Mouse (Mus musculus): ENCODE results near the gene Zfhx3. TPM values are rescaled to one million over a fixed set of nuclear protein-coding genes. Genes with fewer than 3 reads are reported as not detected.
A peak's percentile ranks its signal among the peaks of the same experiment; 100 is the strongest.

The Zfhx3 gene
- total and polyA plus RNA-seq, 2 experiments: 1.3 to 1.5 TPM

DNA sequence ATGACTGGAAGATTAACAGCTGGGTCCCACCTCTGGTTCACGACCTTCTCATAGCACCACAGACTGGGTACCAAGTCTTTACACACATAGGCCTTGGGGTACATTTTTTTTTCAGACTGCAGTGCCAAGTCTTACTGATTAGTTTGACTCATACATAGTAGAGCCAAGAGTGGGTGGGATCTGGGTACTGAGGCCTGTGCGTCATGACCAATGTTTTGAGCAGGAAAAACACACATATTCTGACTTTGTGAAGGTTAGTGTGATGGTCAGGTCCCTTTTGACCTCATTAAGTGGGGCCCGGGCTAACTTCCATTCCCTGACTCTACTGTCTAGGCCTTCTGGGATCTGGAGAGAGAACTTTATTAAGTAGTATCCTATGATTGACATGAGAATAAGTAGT lies 853.6 kb downstream of the Zfhx3 start:
- Histone ChIP-seq H3K79me2 (ENCODE audit: control insufficient read depth, insufficient read depth, low read length) (peaks cover 21% of the 10 kb centered on the region; the same call in 1 of the 2 replicates), H3K36me3 (ENCODE audit: control insufficient read depth, insufficient read depth, low read length) (peaks cover 10% of the 10 kb centered on the region; the same call in 1 of the 2 replicates), H3K9ac (ENCODE audit: low read depth, low read length) (no peak overlapping the region), H3K27me3 (ENCODE audit: control insufficient read depth, insufficient read depth, low read length) (no peaks in the 10 kb centered on the region), H3K4me3 (ENCODE audit: insufficient read depth, low read depth, low read length) (no peak overlapping the region), H3K4me1 (ENCODE audit: control insufficient read depth, insufficient read depth, low read length) (no peaks in the 10 kb centered on the region), H3K27ac (replicated peaks; ENCODE audit: insufficient read depth, low read depth, low read length) (no peak overlapping the region)
- WGBS: 95% methylated on average over 3 of the region's 3 CpGs
- DNase-seq (ENCODE audit: extremely low read depth, low read depth, low spot score): no peak
- TF ChIP-seq POLR2A (IDR thresholded peaks at IDR 0.05; ENCODE audit: extremely low read depth, insufficient read depth, low read length): no peak
- no peak for TF ChIP-seq CTCF (IDR thresholded peaks at IDR 0.05; ENCODE audit: low read depth, low read length)

DNA sequence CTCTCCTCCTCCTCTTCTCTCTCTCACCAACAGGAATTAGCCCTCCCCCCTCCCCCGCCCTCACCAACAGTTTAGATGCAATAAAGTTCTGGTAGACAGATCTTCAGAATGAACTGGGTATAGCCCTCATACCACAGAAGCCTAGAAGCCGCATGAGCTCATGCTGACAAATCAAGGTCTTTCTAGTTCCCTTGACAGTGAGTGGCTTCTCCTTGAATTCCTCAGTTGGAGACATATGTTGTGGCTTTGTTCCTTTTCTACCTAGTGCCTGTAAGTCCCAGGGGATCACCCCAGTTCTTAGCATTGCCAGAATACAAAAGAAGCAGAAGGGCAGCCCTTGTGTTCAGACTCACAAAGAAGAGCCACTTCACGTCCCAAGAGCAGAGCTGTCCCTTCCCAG lies 854.4 kb downstream of the Zfhx3 start:
- no peak overlapping the region for H3K9ac ChIP-seq (ENCODE audit: low read depth, low read length)
- peaks cover 19% of the 10 kb centered on the region; the same call in 1 of the 2 replicates for H3K79me2 ChIP-seq (ENCODE audit: control insufficient read depth, insufficient read depth, low read length)
- no peak overlapping the region for H3K27ac ChIP-seq (replicated peaks; ENCODE audit: insufficient read depth, low read depth, low read length)
- TF ChIP-seq POLR2A (IDR thresholded peaks at IDR 0.05; ENCODE audit: extremely low read depth, insufficient read depth, low read length): no peak
- TF ChIP-seq CTCF (IDR thresholded peaks at IDR 0.05; ENCODE audit: low read depth, low read length): no peak
- H3K36me3 ChIP-seq (ENCODE audit: control insufficient read depth, insufficient read depth, low read length): peaks cover 10% of the 10 kb centered on the region; the same call in 1 of the 2 replicates
- no peak for DNase-seq (ENCODE audit: extremely low read depth, low read depth, low spot score)
- H3K4me1 ChIP-seq (ENCODE audit: control insufficient read depth, insufficient read depth, low read length): no peaks in the 10 kb centered on the region
- 95% methylated on average over 3 of the region's 3 CpGs for WGBS
- no peak overlapping the region for H3K4me3 ChIP-seq (ENCODE audit: insufficient read depth, low read depth, low read length)
- no peaks in the 10 kb centered on the region for H3K27me3 ChIP-seq (ENCODE audit: control insufficient read depth, insufficient read depth, low read length)

DNA sequence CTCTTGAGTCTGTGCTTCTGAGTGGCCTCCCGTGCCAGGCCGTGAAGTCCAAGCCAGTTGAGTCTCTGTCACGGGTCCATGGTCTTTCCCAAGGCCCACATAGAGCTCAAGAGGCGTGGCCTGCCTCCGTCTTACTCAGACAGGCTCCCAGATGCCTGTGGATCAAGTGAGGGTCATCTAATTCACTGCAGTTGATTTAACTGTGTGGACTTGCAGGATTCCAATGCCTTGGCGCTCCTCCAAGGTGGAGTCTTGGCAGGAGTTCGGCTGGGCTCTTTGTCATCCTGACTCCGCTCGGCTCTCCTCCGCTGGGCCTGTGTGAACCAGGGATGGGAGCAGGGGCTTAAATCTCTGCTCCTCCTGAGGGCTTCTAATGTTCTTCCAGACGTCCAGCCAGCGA lies 855.6 kb downstream of the Zfhx3 start:
- no peaks in the 10 kb centered on the region for H3K4me1 ChIP-seq (ENCODE audit: control insufficient read depth, insufficient read depth, low read length)
- TF ChIP-seq POLR2A (IDR thresholded peaks at IDR 0.05; ENCODE audit: extremely low read depth, insufficient read depth, low read length): no peak
- TF ChIP-seq CTCF (IDR thresholded peaks at IDR 0.05; ENCODE audit: low read depth, low read length): no peak
- no peak overlapping the region for H3K4me3 ChIP-seq (ENCODE audit: insufficient read depth, low read depth, low read length)
- DNase-seq (ENCODE audit: extremely low read depth, low read depth, low spot score): peak; percentile 53
- no peaks in the 10 kb centered on the region for H3K27me3 ChIP-seq (ENCODE audit: control insufficient read depth, insufficient read depth, low read length)
- 0 out of 2 replicates have a peak, but pooled peaks cover 9% of the 10 kb centered on the region for H3K79me2 ChIP-seq (ENCODE audit: control insufficient read depth, insufficient read depth, low read length)
- H3K36me3 ChIP-seq (ENCODE audit: control insufficient read depth, insufficient read depth, low read length): peaks cover 5% of the 10 kb centered on the region; the same call in 1 of the 2 replicates
- no peak overlapping the region for H3K9ac ChIP-seq (ENCODE audit: low read depth, low read length)
- H3K27ac ChIP-seq (replicated peaks; ENCODE audit: insufficient read depth, low read depth, low read length): no peak overlapping the region
- 46% methylated on average over 12 of the region's 12 CpGs for WGBS

DNA sequence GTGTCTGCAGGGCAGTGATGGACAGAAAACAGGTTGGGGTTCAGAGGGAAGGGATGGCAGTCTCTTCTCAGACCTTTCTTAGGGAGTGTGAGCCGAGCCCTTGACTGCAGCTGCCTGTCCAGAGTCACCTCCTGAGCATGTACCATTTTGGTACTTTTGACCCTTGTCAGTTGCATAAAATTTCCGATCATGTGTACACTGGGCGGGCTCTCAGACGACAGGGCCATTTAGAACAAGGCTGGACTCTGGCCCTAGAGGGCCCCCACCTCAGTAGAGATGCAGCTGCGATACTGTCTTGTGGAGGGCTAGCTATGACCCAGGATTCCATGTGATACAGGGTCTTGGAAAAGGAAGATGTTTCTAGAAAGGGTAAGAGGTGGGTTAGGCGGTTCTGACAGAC lies 856.8 kb downstream of the Zfhx3 start:
- TF ChIP-seq POLR2A (IDR thresholded peaks at IDR 0.05; ENCODE audit: extremely low read depth, insufficient read depth, low read length) (no peak), CTCF (IDR thresholded peaks at IDR 0.05; ENCODE audit: low read depth, low read length) (no peak)
- Histone ChIP-seq H3K4me3 (ENCODE audit: insufficient read depth, low read depth, low read length) (no peak overlapping the region), H3K79me2 (ENCODE audit: control insufficient read depth, insufficient read depth, low read length) (0 out of 2 replicates have a peak, but pooled peaks cover 5% of the 10 kb centered on the region), H3K9ac (ENCODE audit: low read depth, low read length) (no peak overlapping the region), H3K36me3 (ENCODE audit: control insufficient read depth, insufficient read depth, low read length) (no peaks in the 10 kb centered on the region), H3K4me1 (ENCODE audit: control insufficient read depth, insufficient read depth, low read length) (no peaks in the 10 kb centered on the region), H3K27me3 (ENCODE audit: control insufficient read depth, insufficient read depth, low read length) (no peaks in the 10 kb centered on the region), H3K27ac (replicated peaks; ENCODE audit: insufficient read depth, low read depth, low read length) (no peak overlapping the region)
- 68% methylated on average over 6 of the region's 6 CpGs for WGBS
- DNase-seq (ENCODE audit: extremely low read depth, low read depth, low spot score): peak; percentile 26

DNA sequence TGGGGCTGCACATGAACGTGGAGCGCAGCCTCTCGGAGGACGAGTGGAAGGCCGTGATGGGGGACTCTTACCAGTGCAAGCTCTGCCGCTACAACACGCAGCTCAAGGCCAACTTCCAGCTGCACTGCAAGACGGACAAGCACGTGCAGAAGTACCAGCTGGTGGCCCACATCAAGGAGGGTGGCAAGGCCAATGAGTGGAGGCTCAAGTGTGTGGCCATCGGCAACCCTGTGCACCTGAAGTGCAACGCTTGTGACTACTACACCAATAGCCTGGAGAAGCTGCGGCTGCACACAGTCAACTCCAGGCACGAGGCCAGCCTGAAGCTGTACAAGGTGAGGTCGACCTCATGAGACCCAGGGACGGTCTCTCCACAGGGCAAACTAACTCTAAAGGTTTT lies 857.9 kb downstream of the Zfhx3 start:
- Histone ChIP-seq H3K79me2 (ENCODE audit: control insufficient read depth, insufficient read depth, low read length) (no peaks in the 10 kb centered on the region), H3K4me3 (ENCODE audit: insufficient read depth, low read depth, low read length) (no peak overlapping the region), H3K9ac (ENCODE audit: low read depth, low read length) (no peak overlapping the region), H3K4me1 (ENCODE audit: control insufficient read depth, insufficient read depth, low read length) (no peaks in the 10 kb centered on the region), H3K27ac (replicated peaks; ENCODE audit: insufficient read depth, low read depth, low read length) (no peak overlapping the region), H3K27me3 (ENCODE audit: control insufficient read depth, insufficient read depth, low read length) (no peaks in the 10 kb centered on the region), H3K36me3 (ENCODE audit: control insufficient read depth, insufficient read depth, low read length) (no peaks in the 10 kb centered on the region)
- DNase-seq (ENCODE audit: extremely low read depth, low read depth, low spot score): no peak
- TF ChIP-seq CTCF (IDR thresholded peaks at IDR 0.05; ENCODE audit: low read depth, low read length) (no peak), POLR2A (IDR thresholded peaks at IDR 0.05; ENCODE audit: extremely low read depth, insufficient read depth, low read length) (no peak)
- 92% methylated on average over 15 of the region's 15 CpGs for WGBS

DNA sequence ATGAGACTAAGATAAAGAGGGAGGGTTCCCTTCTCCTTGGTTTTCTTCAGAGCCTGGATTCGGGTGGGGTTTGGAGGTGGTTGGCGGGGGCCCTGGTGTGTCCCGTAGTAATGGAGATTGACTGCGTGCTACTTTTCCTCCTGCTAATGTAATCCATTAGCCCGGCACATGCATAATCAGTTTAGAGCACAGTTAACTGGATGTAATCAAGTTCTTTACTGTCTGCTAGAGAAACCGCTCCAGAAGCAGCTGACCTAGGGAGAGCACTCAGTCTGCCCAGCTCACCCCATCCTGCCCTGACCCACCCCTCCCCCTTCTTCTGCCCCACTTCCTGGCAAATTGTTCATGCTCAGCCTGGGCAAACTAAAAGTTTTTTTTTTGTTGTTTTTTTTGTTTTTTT lies 860.6 kb downstream of the Zfhx3 start:
- Histone ChIP-seq H3K4me3 (ENCODE audit: insufficient read depth, low read depth, low read length) (no peak overlapping the region), H3K9ac (ENCODE audit: low read depth, low read length) (no peak overlapping the region), H3K79me2 (ENCODE audit: control insufficient read depth, insufficient read depth, low read length) (no peaks in the 10 kb centered on the region), H3K4me1 (ENCODE audit: control insufficient read depth, insufficient read depth, low read length) (no peaks in the 10 kb centered on the region), H3K27ac (replicated peaks; ENCODE audit: insufficient read depth, low read depth, low read length) (no peak overlapping the region), H3K27me3 (ENCODE audit: control insufficient read depth, insufficient read depth, low read length) (no peaks in the 10 kb centered on the region), H3K36me3 (ENCODE audit: control insufficient read depth, insufficient read depth, low read length) (no peaks in the 10 kb centered on the region)
- no peak for TF ChIP-seq POLR2A (IDR thresholded peaks at IDR 0.05; ENCODE audit: extremely low read depth, insufficient read depth, low read length)
- TF ChIP-seq CTCF (IDR thresholded peaks at IDR 0.05; ENCODE audit: low read depth, low read length): no peak
- no peak for DNase-seq (ENCODE audit: extremely low read depth, low read depth, low spot score)
- WGBS: 82% methylated on average over 6 of the region's 6 CpGs
